Mouse (Mus musculus) embryo, embryonic 11 days (tissue): ENCODE measurements at regions not wholly inside any gene's neighbourhood (a gene's known extent, or its start where the extent isn't known, plus 50 kb on each side); places are given as distances from the start of the nearest gene placed in this dataset.
A peak's percentile ranks its signal among the peaks of the same experiment; 100 is the strongest.

Experiments used
- DNase-seq: peaks from one replicate; pipeline ENCODE4 v3.0.0-alpha.2; 2015

GRCm38 (mm10) chr10:53434376-53435171 lies 54.8 kb upstream of the Cep85l start:
- peak; percentile 54 for DNase-seq

- DNase-seq: no peak
These were observed 53.0 kb upstream of the Cep85l start for GRCm38 (mm10) chr10:53432794-53433193.

- DNase-seq: peak; percentile 40
These were observed 50.0 kb upstream of the Cep85l start for GRCm38 (mm10) chr10:53429539-53430344.
